Mouse (Mus musculus) G1E (cell line): ENCODE data around the gene Tmem184a.

Source experiments
- CTCF ChIP-seq: IDR thresholded peaks from 2 replicates; pipeline ENCODE4 v1.5.1; 2012; ENCODE audit warnings: low read depth, low read length, inconsistent platforms, mixed read lengths
- GATA1 ChIP-seq: IDR thresholded peaks from 2 replicates; pipeline ENCODE4 v1.6.1; 2012; ENCODE audit warnings: borderline replicate concordance, low read length, inconsistent platforms, mixed read lengths

- no peak for TF ChIP-seq CTCF
- no peak for TF ChIP-seq GATA1
Observed at GRCm38 (mm10) chr5:139819538-139820181, at the start of gene Tmem184a.
